Mouse (Mus musculus) heart, postnatal 10 days (tissue): ENCODE data around the gene Casp7. TPM values are rescaled to one million over a fixed set of nuclear protein-coding genes. Genes with fewer than 3 reads are reported as not detected.

ENCODE experiments used
- DNase-seq, 2 experiments: peaks; one replicate each; pipeline ENCODE4 v3.0.0; 2021
- intact Hi-C: fragments of 180-260 bp; cut with DNase I; formaldehyde crosslinking; loops from one replicate; pipeline ENCODE4 v1.15.1; 2025
- total RNA-seq, 2 experiments: library from RNA; stranded (reverse); gene quantifications; 2 replicates each; pipeline ENCODE4 v1.2.3; 2021

Gene Casp7
- total RNA-seq, 2 experiments from 2014 or later, result 20.7 to 23.8 TPM

DNA sequence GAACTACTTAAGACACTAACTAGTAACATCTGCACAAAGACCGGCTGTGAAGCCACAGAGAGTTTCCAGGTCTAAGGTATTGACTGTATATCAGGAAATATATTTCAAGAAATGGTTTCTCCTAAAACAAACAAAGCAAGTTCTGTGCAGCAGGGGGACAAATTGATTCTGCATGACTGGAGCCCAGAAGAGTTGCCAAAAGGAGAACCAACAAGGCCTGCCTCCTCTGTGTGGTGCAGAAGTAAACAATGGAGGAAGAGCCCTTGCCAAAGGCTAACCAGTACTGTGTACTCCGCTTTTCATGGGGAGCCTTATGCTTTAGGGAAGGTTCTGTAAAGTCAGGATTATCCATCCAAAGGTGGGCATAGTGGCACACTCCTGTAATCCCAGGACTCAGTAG lies 63.3 kb downstream of the Casp7 start:
- intact Hi-C loops, result no loop called here
- DNase-seq, result no peak

DNA sequence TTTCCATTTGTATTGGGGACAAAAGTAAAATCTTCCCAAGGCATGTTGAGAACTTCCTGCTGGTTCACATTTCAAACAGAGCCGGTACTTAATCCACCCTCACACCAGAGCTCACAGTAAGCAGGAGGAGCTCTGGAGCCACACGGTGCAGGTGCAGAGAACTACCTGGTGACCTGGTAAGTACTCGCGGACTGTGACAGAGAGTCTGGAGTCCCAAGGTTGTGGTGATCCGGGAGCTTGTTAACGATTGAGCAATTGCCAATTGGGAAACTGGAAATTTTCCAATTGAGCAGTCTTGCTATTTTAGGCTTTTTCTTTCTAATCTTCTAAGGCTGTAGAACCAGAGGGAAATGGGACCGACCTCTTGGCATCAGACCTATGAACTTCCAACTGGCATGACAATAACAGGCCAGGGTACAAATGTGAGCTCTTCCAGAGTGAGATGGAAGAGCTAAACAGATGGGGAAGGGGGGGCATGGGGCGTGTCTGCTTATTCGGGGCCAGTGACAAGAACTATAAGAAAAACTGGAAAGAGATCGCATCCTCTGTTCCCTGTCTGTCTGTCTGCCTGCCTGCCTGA lies 64.7 kb downstream of the Casp7 start, which contains the start of gene Plekhs1:
Gene Plekhs1 (plus strand): TSS at position 119 of the 580 bp plus-strand sequence.
- intact Hi-C loops, result no loop called here
- DNase-seq, result no peak

DNA sequence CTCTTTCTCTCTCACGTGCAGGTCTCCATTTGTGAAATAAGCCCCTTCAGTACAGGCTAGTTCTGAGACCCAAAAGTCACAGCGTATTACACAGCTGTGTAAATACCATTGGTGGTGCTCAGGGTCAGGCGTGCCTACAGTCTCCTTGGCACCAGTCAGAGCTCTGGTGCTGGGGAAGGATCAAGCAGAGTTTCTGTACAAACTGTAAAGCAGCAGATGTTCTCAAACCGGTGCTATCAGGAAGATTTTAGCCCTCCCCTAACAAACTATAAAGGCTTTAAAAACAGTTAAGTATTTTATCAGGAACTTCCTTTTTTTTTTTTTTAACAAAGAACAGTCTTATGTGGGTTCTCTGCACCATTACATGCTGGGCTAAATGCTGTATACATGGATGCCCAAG lies 65.9 kb downstream of the Casp7 start:
- intact Hi-C loops, result no loop called here
- DNase-seq, result no peak

DNA sequence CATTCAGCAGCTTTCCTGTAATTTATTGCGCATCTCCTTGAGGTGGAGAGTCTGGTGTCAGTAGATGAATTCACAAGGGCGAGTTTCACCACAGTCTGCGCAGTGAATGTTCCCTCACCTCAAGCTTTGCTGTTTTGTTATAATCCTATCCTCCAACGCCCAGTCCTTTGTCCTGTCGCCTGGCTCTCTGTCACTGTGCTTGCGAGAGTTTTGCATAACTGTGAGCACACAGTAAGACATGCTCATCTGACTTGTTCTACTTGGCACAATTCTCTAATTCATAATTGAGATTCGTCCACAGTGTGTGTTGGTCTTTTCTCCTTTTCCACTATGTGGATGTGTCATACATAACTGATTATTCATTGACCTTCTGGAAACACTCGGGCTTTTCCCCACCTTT lies 69.6 kb downstream of the Casp7 start:
- intact Hi-C loops, result no loop called here
- DNase-seq, result no peak

DNA sequence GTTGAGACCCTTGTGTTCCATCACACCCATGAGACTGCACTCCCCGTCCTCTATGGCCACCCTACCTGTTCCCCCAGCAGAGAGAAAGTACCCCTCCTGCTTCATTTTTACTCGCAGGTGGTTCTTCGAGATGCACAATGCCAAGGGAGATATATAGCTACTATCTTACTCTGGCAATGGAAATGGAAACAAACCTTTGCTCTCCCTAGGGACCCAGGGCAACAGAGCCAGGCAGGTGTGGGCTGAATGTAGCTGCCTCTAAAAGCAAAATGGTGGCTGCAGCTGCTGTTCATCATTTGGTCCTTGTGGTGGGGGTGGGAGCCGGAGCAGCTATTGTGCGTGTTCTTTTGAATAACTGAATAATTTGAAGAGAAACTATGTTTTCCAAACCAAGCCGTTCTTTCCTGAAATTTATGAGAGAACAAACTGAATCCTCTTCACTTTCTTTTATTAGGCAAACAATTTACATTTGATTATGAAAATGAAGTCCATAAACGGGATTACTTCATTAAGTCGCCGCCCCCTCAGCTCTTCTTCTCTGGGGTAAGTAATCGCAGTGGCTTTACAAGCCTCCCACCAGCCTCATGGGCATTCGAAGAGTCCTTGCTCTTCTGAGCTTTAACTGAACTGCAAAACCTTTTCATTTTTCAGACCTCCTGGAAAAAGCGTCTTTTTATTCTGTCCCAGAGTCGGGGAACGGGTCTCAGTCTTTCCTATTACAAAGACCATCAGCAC lies 73.5 kb downstream of the Casp7 start:
- DNase-seq, result no peak
- intact Hi-C loops, result no loop called here

DNA sequence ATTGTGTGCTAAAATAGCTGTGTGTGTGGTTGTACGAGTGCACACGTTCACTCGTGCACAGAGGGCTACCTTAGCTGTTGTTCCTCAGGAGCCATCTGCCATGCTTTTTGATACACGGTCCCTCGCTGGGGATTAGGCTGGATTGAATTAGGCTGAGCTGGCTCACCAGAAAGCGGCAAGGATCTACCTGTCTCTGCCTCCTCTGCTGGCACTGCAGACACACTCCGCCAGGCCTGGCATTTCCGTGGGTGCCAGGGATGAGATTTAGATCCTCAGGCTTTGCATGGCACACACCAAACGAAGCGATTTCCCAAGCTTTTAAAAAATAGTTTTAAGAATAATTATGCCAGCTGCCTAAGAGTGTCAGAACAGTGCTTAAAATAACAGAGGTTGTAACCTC lies 75.0 kb downstream of the Casp7 start:
- intact Hi-C loops, result no loop called here
- DNase-seq, result no peak

DNA sequence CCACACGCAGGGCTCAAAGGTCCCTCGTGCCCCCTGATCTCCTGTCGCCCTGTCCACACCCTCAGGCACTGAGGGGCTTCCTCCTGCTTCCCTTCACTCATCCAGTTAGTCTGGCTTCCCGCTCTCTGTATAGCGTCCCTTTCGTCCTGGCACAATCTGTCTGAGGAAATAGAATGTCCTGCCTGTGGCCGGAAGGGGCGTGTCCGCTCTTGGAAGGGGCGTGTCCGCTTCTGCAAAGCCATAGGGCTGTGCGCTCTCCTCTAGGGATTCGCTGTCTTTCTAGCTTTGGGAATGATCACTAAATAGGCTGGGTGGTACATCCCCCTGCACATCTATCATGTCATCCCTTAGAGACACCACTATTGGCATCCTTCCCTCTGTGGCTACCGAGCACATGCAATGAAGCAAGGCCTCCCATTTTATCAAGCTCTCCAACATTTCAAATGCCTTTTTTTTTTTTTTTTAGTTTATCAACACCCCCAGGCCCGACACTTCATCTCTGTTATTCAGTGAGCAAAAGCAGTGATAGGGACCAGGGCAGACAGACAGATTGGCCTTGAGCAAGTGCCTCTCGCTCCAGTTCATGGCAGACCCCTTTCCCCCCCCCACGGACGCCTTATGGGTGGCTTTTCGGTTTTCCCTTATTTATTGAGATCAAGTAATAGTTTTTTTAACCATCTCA lies 78.1 kb downstream of the Casp7 start:
- DNase-seq, result peak in 1 of 2 experiments; percentile 41
- intact Hi-C loops, result no loop called here

DNA sequence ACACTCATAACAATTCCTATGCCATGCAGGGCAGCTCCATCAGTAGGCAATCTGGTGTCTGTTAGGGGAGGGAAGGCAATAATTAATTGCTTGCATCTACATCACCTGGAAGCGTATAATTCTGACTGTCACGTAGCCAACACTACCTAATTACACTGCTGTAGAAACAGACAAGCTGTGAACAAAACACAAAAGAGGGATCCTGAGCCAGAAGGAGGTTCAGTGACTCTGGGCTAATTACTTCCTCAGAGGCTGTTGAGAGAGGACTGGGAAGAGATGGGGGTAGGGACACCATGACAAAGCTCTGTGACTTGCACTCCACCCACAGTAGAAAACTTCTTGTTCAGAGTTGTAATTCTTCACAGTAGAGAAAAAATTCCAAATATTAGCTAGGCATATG lies 79.6 kb downstream of the Casp7 start:
- intact Hi-C loops, result no loop called here
- no peak for DNase-seq

DNA sequence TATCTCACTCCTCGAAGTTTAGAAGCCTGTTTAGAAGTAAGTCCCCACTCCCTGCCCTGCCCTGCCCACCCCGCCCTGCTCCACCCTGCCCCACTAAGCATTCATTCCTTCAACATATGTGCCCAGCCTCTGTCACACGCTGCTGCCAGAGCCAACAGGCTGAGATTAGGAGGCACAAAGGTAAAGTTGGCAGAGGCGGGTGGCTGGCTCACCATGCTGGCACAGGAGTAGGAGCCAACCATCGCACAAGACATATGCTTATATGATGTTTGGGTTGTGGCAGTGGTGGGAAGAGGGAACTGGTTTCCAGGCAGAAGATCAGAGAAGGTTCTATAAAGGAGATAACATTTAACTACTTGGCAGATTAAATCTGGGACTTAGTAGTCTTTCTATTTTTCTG lies 80.3 kb downstream of the Casp7 start:
- intact Hi-C loops, result no loop called here
- DNase-seq, result no peak

DNA sequence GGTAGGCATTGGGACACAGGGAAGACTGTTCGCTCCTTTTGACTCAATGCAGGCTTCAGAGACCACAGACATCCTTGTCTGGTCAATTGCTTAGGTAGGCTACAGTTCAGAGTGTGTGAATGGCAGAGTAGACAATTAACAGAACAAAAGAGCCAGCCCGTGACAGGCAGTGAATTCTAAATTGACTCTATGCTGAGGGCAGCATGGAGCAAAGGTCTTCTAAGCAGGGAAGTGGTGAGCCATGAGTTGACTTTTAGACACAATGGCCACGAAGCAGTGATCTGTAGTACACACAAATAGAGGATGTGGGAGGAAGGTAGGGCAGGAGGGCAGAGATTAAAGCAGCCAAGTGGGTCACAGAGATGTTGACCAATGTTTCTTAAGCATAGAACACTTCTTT lies 80.9 kb downstream of the Casp7 start:
- no peak for DNase-seq
- intact Hi-C loops, result no loop called here

DNA sequence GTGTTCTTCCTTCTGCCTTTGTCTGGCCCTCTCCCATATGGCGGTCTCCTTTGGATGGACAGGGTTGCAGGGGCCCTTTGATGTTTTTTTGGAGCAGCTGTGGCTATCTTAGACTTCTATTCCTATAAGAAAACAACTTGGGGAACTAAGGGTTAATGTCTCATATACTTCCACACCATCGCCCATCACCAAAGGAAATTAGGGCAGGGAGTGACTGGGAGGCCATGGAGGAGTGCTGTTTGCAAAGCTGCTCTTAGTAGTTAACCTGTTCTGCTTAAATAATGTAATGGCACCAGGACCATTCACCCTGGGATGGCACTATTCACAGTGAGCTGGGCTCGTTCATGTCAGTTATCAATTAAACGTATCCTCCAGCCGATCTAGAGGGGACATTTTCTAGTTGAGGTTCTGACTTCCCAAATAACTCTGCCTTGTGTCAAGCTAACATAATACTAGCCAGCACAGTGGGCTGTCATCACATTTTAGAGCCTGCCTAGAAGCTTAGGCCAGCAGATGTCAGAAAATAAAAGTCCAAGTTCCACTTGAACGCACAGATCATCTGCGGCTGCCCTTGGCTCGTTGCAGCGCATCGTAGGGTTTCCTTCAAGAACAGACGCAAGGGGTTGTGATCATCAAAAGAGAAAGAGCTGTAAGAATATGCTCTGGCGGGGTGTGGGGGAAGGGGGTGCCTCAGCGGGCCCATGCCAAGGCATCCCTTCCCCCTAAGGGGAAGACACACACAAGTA lies 87.9 kb downstream of the Casp7 start:
- intact Hi-C loops, result no loop called here
- peak; percentile 13 to 16 for DNase-seq

DNA sequence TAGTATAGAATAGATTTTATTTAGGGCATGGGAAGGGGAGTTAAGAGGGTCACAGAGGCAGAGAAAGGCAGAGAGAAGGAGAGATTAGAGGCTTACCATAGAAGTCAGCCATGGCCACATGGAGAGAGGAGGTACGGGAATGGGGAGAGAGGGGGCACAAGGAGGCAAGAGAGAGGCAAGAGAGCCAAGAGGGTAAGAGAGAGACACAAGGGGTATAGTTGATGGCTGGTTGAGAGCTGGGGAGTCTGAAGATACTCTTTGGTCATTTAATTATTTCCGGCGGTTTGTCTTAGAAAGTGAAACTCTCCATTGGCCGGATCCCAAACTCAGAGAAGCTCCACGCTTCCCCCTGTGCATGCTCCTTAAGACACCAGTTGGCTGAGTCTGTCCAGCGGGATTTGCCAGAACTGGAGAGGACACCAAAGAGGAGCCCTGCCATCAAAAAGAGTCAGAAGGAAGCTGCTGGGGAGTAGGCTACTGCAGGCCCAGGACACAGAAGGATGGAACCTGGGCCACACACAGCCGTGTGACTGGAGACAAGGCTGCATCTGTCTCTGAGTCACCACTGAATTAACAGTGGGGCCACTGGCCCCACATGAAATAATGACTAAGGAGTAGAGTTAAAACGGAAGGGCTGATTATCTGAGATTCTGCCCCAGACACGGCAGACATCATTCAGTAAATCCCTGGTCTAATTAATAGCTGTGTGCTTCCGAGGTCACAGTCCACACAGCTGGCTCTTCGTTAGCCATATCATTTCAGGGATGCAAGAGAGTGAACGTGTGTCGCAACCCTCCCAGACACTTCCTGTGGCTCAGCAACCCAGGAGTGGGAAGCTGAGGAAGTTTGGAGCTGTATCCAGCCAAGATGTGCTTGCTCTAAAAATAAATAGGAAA lies 88.7 kb downstream of the Casp7 start:
- intact Hi-C loops, result no loop called here
- peak; percentile 51 to 62 for DNase-seq

DNA sequence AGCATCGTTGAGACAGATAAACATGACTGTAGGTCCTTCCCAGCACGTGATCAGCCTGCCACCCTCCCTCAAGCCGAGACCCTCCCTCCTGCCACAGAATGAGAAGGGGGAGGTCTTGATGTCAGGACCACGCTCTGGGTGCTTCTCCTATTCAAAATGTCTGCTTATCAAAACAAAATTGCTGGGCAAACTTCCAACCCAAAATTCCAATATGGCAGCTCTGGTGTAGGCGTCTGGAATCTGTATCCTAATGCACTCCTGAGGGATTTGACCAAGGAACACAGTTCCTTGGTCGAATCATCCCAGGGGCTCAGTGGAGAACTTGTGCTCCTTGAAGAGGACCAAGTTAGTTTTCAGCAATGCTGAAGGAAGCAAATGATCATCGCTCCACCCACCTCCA lies 90.0 kb downstream of the Casp7 start:
- intact Hi-C loops, result no loop called here
- DNase-seq, result no peak

DNA sequence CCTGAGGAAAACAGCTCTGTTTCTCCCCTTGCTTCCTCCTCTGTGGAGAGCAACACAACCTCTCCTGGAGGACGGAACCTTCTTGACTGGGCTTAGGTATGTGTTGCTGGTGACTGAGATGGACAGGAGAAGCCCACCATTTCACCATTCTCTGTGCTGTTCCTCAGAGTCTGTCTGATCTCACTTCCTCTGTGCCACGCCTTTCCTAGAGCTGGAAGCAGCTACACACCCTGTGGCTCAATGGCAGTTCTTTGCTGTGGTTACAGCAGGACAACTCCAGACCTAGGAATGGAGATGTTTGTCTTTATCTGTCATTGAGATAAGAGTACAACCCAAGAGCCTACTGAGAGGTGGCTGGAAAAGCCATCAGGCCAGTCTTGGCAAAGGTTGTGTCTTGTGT lies 90.4 kb downstream of the Casp7 start:
- DNase-seq, result no peak
- intact Hi-C loops, result no loop called here

DNA sequence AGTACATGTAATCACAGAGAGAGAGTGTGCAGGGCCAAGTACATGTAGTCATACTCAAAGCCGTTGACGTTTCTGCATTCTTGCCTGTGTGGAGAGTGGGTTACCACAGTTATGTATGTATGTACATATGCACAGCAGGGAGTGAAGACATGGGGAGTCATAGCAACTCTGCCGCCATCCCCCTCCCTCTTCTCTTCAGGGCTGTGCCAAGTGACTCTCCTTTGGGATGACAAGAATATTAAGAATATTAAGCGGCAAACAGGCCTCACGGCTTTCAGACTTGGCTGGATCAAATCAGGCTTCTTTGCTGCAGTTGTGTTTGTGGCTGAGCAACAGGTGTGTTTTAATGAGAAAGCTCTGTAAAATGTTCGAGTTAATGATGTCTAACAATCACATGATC lies 92.7 kb downstream of the Casp7 start:
- DNase-seq, result no peak
- intact Hi-C loops, result no loop called here

Other genes starting within 250 kb of the Casp7 start
- gene Habp2, start 110.0 kb upstream of the Casp7 start, total RNA-seq, result not detected
- 100 to 1,000 TPM; 290 to 325 TPM for gene Nrap, start 7.1 kb upstream of the Casp7 start, total RNA-seq
- under 1 TPM; 0.25 to 0.41 TPM for gene Plekhs1, start 64.5 kb downstream of the Casp7 start, total RNA-seq
- gene Dclre1a, start 151.1 kb downstream of the Casp7 start, total RNA-seq, result 10 to 100 TPM; 11.2 to 11.7 TPM
- gene Nhlrc2, start 151.1 kb downstream of the Casp7 start, total RNA-seq, result 10 to 100 TPM; 25.6 to 26.8 TPM